Mouse (Mus musculus): ENCODE results near the gene Dnajc8. TPM values are rescaled to one million over a fixed set of nuclear protein-coding genes. Genes with fewer than 3 reads are reported as not detected.

The Dnajc8 gene
- polyA plus RNA-seq, 1 experiment from 2014 or later: 153 TPM

- Histone ChIP-seq H3K27ac (ENCODE audit: low read length) (no peak overlapping the region), H3K27me3 (ENCODE audit: control insufficient read depth, insufficient read depth, low read depth, low read length) (no peaks in the 10 kb centered on the region), H3K4me2 (ENCODE audit: low read length) (no peak overlapping the region), H3K9ac (ENCODE audit: low read depth, low read length) (no peak overlapping the region), H3K9me3 (replicated peaks; ENCODE audit: control insufficient read depth, low read length, poor library complexity, severe bottlenecking) (no peaks in the 10 kb centered on the region), H3K4me1 (ENCODE audit: control insufficient read depth, insufficient read depth, low read length) (no peaks in the 10 kb centered on the region), H3K36me3 (ENCODE audit: control insufficient read depth, insufficient read depth, low read length) (no peaks in the 10 kb centered on the region), H3K4me3 (ENCODE audit: low read depth, low read length) (no peak overlapping the region)
- no peak for ATAC-seq
- 86% methylated on average over 9 of the region's 9 CpGs for WGBS
Observed at GRCm38 (mm10) chr4:132571190-132571589, 35.8 kb downstream of the Dnajc8 start.

DNA sequence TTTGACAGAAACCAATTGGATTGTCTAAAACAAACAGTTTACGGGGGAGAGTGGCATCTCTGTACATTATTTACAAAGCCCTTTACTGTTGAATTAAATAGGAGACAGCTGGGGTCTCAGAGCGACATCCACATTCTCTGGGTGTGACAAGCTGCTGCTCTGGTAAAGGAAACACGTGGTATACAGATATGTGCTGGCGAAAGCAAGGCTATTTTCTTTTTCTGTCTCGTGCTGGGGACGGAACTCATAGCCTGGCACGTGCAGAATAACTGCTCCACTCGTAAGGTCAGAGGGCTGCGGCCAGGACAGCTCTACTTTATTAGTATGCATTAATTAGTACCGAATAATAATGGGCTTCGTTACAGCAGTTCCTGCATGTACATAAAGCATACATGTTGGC lies 38.0 kb downstream of the Dnajc8 start:
- no peaks in the 10 kb centered on the region for H3K9me3 ChIP-seq (replicated peaks; ENCODE audit: control insufficient read depth, low read length, poor library complexity, severe bottlenecking)
- no peak overlapping the region for H3K27ac ChIP-seq (ENCODE audit: low read length)
- H3K27me3 ChIP-seq (ENCODE audit: control insufficient read depth, insufficient read depth, low read depth, low read length): no peaks in the 10 kb centered on the region
- no peak overlapping the region for H3K4me2 ChIP-seq (ENCODE audit: low read length)
- ATAC-seq: no peak
- H3K36me3 ChIP-seq (ENCODE audit: control insufficient read depth, insufficient read depth, low read length): no peaks in the 10 kb centered on the region
- 68% methylated on average over 11 of the region's 11 CpGs for WGBS
- H3K4me1 ChIP-seq (ENCODE audit: control insufficient read depth, insufficient read depth, low read length): no peaks in the 10 kb centered on the region
- no peak overlapping the region for H3K4me3 ChIP-seq (ENCODE audit: low read depth, low read length)
- no peak overlapping the region for H3K9ac ChIP-seq (ENCODE audit: low read depth, low read length)

DNA sequence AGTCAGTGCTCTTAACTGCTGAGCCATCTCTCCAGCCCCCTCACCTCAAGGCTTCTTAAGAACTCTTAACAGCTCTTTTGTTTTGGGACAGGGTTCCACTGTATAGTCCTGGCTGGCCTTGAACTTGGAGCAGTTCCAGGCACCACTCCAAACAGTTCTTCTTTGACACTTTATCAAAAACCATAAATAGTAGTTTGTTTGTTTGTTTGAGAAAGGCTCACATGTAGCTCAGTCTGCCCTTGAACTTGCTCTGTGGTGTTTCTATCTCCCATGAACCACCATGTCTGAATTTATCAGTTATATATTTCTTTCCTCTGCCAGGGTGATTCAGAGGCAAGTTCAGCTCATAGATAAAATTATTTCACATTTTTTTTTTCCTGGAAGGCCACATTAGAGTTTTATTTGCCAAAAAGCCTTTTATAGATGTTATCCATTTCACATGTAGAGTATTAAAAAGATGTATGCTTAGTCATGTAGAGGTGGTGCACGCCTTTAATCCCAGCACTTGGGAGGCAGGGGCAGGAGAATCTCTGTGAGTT lies 39.5 kb downstream of the Dnajc8 start:
- Histone ChIP-seq H3K4me1 (ENCODE audit: control insufficient read depth, insufficient read depth, low read length) (no peaks in the 10 kb centered on the region), H3K4me2 (ENCODE audit: low read length) (no peak overlapping the region), H3K36me3 (ENCODE audit: control insufficient read depth, insufficient read depth, low read length) (no peaks in the 10 kb centered on the region), H3K9me3 (replicated peaks; ENCODE audit: control insufficient read depth, low read length, poor library complexity, severe bottlenecking) (no peaks in the 10 kb centered on the region), H3K4me3 (ENCODE audit: low read depth, low read length) (no peak overlapping the region), H3K9ac (ENCODE audit: low read depth, low read length) (no peak overlapping the region), H3K27ac (ENCODE audit: low read length) (no peak overlapping the region), H3K27me3 (ENCODE audit: control insufficient read depth, insufficient read depth, low read depth, low read length) (no peaks in the 10 kb centered on the region)
- 90% methylated on average over 1 of the region's 1 CpGs for WGBS
- ATAC-seq: no peak

GRCm38 (mm10) chr4:132583781-132584180 lies 48.4 kb downstream of the Dnajc8 start:
- H3K9ac ChIP-seq (ENCODE audit: low read depth, low read length): no peak overlapping the region
- no peaks in the 10 kb centered on the region for H3K36me3 ChIP-seq (ENCODE audit: control insufficient read depth, insufficient read depth, low read length)
- ATAC-seq: no peak
- no peaks in the 10 kb centered on the region for H3K27me3 ChIP-seq (ENCODE audit: control insufficient read depth, insufficient read depth, low read depth, low read length)
- no peaks in the 10 kb centered on the region for H3K4me1 ChIP-seq (ENCODE audit: control insufficient read depth, insufficient read depth, low read length)
- H3K4me2 ChIP-seq (ENCODE audit: low read length): no peak overlapping the region
- no peak overlapping the region for H3K4me3 ChIP-seq (ENCODE audit: low read depth, low read length)
- no peak overlapping the region for H3K27ac ChIP-seq (ENCODE audit: low read length)
- no peaks in the 10 kb centered on the region for H3K9me3 ChIP-seq (replicated peaks; ENCODE audit: control insufficient read depth, low read length, poor library complexity, severe bottlenecking)
- WGBS: 59% methylated on average over 3 of the region's 3 CpGs

DNA sequence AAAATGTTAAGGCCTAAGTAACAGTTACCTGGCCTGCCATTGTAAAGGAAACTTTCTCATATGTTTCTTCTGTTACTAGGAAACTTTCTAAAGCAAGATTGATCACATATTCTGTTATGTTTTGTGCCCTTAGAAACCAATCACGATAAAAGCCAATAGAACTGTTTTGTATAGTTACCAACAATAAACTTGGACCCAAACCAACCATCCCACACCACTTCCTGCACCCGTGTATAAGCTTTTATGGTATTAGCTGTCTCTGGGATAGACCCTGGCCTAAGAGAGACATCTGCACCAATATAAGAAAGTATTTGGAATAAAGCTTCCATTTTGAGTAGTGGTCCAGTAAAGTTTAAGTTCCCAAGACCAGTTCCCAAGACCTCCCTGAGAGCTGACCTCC lies 49.6 kb downstream of the Dnajc8 start:
- ATAC-seq: no peak
- Histone ChIP-seq H3K4me1 (ENCODE audit: control insufficient read depth, insufficient read depth, low read length) (no peaks in the 10 kb centered on the region), H3K9me3 (replicated peaks; ENCODE audit: control insufficient read depth, low read length, poor library complexity, severe bottlenecking) (no peaks in the 10 kb centered on the region), H3K27ac (ENCODE audit: low read length) (no peak overlapping the region), H3K9ac (ENCODE audit: low read depth, low read length) (no peak overlapping the region), H3K36me3 (ENCODE audit: control insufficient read depth, insufficient read depth, low read length) (no peaks in the 10 kb centered on the region), H3K4me2 (ENCODE audit: low read length) (no peak overlapping the region), H3K4me3 (ENCODE audit: low read depth, low read length) (no peak overlapping the region), H3K27me3 (ENCODE audit: control insufficient read depth, insufficient read depth, low read depth, low read length) (no peaks in the 10 kb centered on the region)
- 87% methylated on average over 2 of the region's 2 CpGs for WGBS

DNA sequence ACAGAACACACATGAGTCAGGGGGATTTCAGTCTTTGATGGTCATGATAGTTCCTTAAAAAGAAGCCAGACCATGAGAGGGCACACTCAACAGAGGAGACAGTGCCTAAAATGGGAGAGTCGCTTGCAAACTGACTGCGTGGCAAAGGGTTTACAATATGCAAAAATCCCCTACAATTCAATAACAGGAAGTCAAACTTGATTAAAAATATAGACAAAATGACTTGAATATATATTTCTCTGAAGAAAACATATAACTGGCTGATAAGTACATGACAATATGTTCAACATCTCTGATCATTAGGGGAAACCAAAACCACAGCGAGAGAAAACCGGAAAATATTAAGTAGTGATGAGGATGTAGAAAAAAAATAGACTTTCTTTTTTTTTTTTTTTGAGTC lies 50.9 kb downstream of the Dnajc8 start:
- no peaks in the 10 kb centered on the region for H3K4me1 ChIP-seq (ENCODE audit: control insufficient read depth, insufficient read depth, low read length)
- no peak overlapping the region for H3K9ac ChIP-seq (ENCODE audit: low read depth, low read length)
- no peak overlapping the region for H3K4me2 ChIP-seq (ENCODE audit: low read length)
- H3K27me3 ChIP-seq (ENCODE audit: control insufficient read depth, insufficient read depth, low read depth, low read length): no peaks in the 10 kb centered on the region
- no peak overlapping the region for H3K27ac ChIP-seq (ENCODE audit: low read length)
- no peak for ATAC-seq
- 94% methylated on average over 4 of the region's 4 CpGs for WGBS
- H3K36me3 ChIP-seq (ENCODE audit: control insufficient read depth, insufficient read depth, low read length): no peaks in the 10 kb centered on the region
- H3K9me3 ChIP-seq (replicated peaks; ENCODE audit: control insufficient read depth, low read length, poor library complexity, severe bottlenecking): no peaks in the 10 kb centered on the region
- H3K4me3 ChIP-seq (ENCODE audit: low read depth, low read length): no peak overlapping the region

GRCm38 (mm10) chr4:132588512-132588911 lies 53.2 kb downstream of the Dnajc8 start:
- Histone ChIP-seq H3K36me3 (ENCODE audit: control insufficient read depth, insufficient read depth, low read length) (no peaks in the 10 kb centered on the region), H3K4me2 (ENCODE audit: low read length) (no peak overlapping the region), H3K9ac (ENCODE audit: low read depth, low read length) (no peak overlapping the region), H3K4me3 (ENCODE audit: low read depth, low read length) (no peak overlapping the region), H3K27me3 (ENCODE audit: control insufficient read depth, insufficient read depth, low read depth, low read length) (no peaks in the 10 kb centered on the region), H3K4me1 (ENCODE audit: control insufficient read depth, insufficient read depth, low read length) (no peaks in the 10 kb centered on the region), H3K9me3 (replicated peaks; ENCODE audit: control insufficient read depth, low read length, poor library complexity, severe bottlenecking) (no peaks in the 10 kb centered on the region), H3K27ac (ENCODE audit: low read length) (no peak overlapping the region)
- 83% methylated on average over 3 of the region's 3 CpGs for WGBS
- ATAC-seq: no peak

DNA sequence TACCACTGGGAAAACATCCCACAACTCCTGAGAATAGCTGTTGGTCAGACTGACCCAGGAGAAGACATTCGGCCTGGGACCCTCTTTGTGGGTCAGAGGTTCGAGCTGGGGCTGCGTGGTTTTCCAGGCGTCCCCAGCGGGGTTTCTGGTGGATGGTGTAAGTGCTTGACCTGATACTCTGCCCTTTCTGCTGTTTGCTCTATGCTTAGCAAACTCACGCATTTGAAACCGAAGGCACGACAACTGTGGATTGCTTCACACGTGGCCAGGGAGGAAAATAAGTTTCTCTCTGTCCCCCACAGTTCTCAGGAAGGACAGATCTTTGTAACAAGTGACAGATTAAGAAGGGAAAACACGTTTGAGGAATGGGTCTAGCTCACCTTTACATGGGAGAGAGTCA lies 55.3 kb downstream of the Dnajc8 start:
- H3K4me1 ChIP-seq (ENCODE audit: control insufficient read depth, insufficient read depth, low read length): no peaks in the 10 kb centered on the region
- H3K4me2 ChIP-seq (ENCODE audit: low read length): no peak overlapping the region
- WGBS: 82% methylated on average over 10 of the region's 10 CpGs
- no peak for ATAC-seq
- H3K9me3 ChIP-seq (replicated peaks; ENCODE audit: control insufficient read depth, low read length, poor library complexity, severe bottlenecking): no peaks in the 10 kb centered on the region
- no peak overlapping the region for H3K9ac ChIP-seq (ENCODE audit: low read depth, low read length)
- no peak overlapping the region for H3K27ac ChIP-seq (ENCODE audit: low read length)
- no peaks in the 10 kb centered on the region for H3K36me3 ChIP-seq (ENCODE audit: control insufficient read depth, insufficient read depth, low read length)
- H3K4me3 ChIP-seq (ENCODE audit: low read depth, low read length): no peak overlapping the region
- no peaks in the 10 kb centered on the region for H3K27me3 ChIP-seq (ENCODE audit: control insufficient read depth, insufficient read depth, low read depth, low read length)

DNA sequence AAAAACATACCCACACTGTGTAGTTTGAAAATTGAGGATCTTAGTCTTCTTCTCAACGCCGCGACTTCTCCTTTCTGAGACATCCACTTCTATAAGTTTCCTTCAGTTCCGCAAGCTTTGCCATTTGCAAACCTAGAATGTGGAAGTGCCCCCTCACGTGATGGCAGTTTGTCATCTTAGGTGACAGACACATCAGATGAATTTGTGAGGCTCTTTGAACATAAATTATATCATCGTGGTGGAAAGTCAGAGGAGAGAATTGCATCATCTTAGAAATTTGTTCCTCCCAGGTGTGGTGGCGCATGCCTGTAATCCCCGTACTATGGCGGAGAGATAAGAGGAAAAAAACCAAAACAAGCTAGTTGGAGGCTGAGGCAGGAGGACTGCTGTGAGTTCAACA lies 57.6 kb downstream of the Dnajc8 start:
- H3K4me1 ChIP-seq (ENCODE audit: control insufficient read depth, insufficient read depth, low read length): no peaks in the 10 kb centered on the region
- no peak overlapping the region for H3K4me3 ChIP-seq (ENCODE audit: low read depth, low read length)
- no peaks in the 10 kb centered on the region for H3K27me3 ChIP-seq (ENCODE audit: control insufficient read depth, insufficient read depth, low read depth, low read length)
- H3K4me2 ChIP-seq (ENCODE audit: low read length): no peak overlapping the region
- WGBS: 90% methylated on average over 9 of the region's 9 CpGs
- no peaks in the 10 kb centered on the region for H3K9me3 ChIP-seq (replicated peaks; ENCODE audit: control insufficient read depth, low read length, poor library complexity, severe bottlenecking)
- no peak for ATAC-seq
- H3K36me3 ChIP-seq (ENCODE audit: control insufficient read depth, insufficient read depth, low read length): no peaks in the 10 kb centered on the region
- no peak overlapping the region for H3K27ac ChIP-seq (ENCODE audit: low read length)
- no peak overlapping the region for H3K9ac ChIP-seq (ENCODE audit: low read depth, low read length)

GRCm38 (mm10) chr4:132594191-132594590 lies 58.8 kb downstream of the Dnajc8 start:
- no peak overlapping the region for H3K27ac ChIP-seq (ENCODE audit: low read length)
- no peaks in the 10 kb centered on the region for H3K36me3 ChIP-seq (ENCODE audit: control insufficient read depth, insufficient read depth, low read length)
- no peak overlapping the region for H3K9ac ChIP-seq (ENCODE audit: low read depth, low read length)
- no peak for ATAC-seq
- no peaks in the 10 kb centered on the region for H3K9me3 ChIP-seq (replicated peaks; ENCODE audit: control insufficient read depth, low read length, poor library complexity, severe bottlenecking)
- H3K27me3 ChIP-seq (ENCODE audit: control insufficient read depth, insufficient read depth, low read depth, low read length): no peaks in the 10 kb centered on the region
- H3K4me3 ChIP-seq (ENCODE audit: low read depth, low read length): no peak overlapping the region
- no peak overlapping the region for H3K4me2 ChIP-seq (ENCODE audit: low read length)
- 30% methylated on average over 4 of the region's 4 CpGs for WGBS
- no peaks in the 10 kb centered on the region for H3K4me1 ChIP-seq (ENCODE audit: control insufficient read depth, insufficient read depth, low read length)
